Mouse (Mus musculus): Measurements from ENCODE around the gene Zranb1. TPM values are rescaled to one million over a fixed set of nuclear protein-coding genes. Genes with fewer than 3 reads are reported as not detected.

The Zranb1 gene
- total and polyA plus RNA-seq, 3 experiments = 11.3 to 17.6 (median 11.6) TPM

DNA sequence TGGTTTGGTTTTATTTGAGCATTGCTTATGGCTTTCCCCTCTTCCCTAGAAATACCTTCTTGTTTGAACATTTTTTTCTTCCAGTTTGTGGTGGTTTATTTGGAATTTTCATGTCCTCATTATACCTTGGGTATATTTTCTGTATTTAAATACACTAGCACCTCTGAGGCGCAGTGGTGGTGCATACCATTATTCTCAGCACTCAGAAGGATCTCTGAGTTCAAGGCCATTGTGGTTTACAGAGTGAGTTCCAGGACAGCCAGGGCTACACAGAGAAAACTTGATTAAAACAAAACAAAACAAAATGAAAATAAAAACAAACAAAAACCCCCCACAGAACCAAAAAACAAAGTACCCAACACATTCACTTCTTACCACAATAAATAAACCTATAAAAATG lies 2.4 kb downstream of the Zranb1 start:
- in situ Hi-C loops (cut with MboI; ENCODE audit: low pct_ligation_motif_present, low pct_unique_long_range_greater_than_20kb, low sequenced_read_pairs) = loop anchor here (5.0 to 10.0 kb wide), 2 partner anchors 34 to 61 kb away; no protein-coding TSS in a partner anchor
- no peak overlapping the region for H3K4me3 ChIP-seq (replicated peaks in 1 of 3; ENCODE audit: low read depth in 2 of 3, low read length in 2 of 3, poor library complexity in 1 of 3)

DNA sequence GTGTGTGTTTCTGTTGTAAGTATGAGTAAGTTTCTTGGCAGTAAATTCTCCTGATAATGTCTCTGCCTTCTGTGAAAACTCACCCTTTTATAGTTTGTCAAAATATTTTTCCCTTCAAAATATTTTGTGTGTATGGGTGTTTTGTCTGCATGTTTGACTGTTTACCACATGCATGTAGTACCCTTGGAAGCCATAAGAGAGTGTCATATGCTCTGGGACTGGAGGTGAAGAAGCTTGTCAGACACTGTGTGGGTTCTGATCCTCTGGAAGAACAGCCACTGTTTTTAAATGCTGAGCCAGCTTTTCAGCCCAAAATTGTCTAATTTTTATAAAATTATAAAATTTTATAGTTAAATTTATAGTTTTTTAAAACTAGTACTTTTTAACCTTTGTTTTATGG lies 3.8 kb downstream of the Zranb1 start:
- peaks cover 2 to 8% of the 10 kb centered on the region in 2 experiments; a peak in 2 of 4 replicates for H3K4me1 ChIP-seq (ENCODE audit: control insufficient read depth in 1 of 2, insufficient read depth in 2 of 2)
- no peak overlapping the region for H3K4me2 ChIP-seq (ENCODE audit: insufficient read depth, low read depth, poor library complexity, severe bottlenecking)
- no peaks in the 10 kb centered on the region for H3K9me3 ChIP-seq (replicated peaks; ENCODE audit: low read length)
- DNase-seq (ENCODE audit: extremely low read depth) = no peak
- peaks cover 33% of the 10 kb centered on the region for H3K79me2 ChIP-seq (replicated peaks; ENCODE audit: control insufficient read depth, extremely low read depth, insufficient read depth, poor library complexity, severe bottlenecking)
- H3K27ac ChIP-seq (ENCODE audit: insufficient read depth, low read depth) = no peak overlapping the region
- no peak overlapping the region for H3K4me3 ChIP-seq (replicated peaks in 1 of 3; ENCODE audit: low read depth in 2 of 3, low read length in 2 of 3, poor library complexity in 1 of 3)
- no peaks in the 10 kb centered on the region for H3K27me3 ChIP-seq (replicated peaks)
- H3K36me3 ChIP-seq (replicated peaks in 1 of 2; ENCODE audit: control insufficient read depth in 1 of 2, insufficient read depth in 1 of 2, low read length in 1 of 2) = no peaks in the 10 kb centered on the region
- dilution Hi-C loops (cut with MboI; ENCODE audit: extremely low pct_ligation_motif_present, extremely low pct_unique_long_range_greater_than_20kb, low sequenced_read_pairs) (no loop called here), in situ Hi-C loops (cut with MboI; ENCODE audit: low pct_ligation_motif_present, low pct_unique_long_range_greater_than_20kb, low sequenced_read_pairs) (loop anchor here (5.0 to 10.0 kb wide), 2 partner anchors 33 to 60 kb away; no protein-coding TSS in a partner anchor)
- no peak for TF ChIP-seq TBP (conservative IDR thresholded peaks at IDR 0.05; ENCODE audit: low read depth, low read length)
- no peak for TF ChIP-seq USF1 (IDR thresholded peaks at IDR 0.05; ENCODE audit: low read depth, low read length)
- TF ChIP-seq CTCF (conservative IDR thresholded peaks at IDR 0.05 in 1 of 2, IDR thresholded peaks at IDR 0.05 in 1 of 2; ENCODE audit: low read depth in 2 of 2, low read length in 2 of 2) = peak in 1 of 2 experiments; percentile 13; a peak in 1 of 4 replicates
- TF ChIP-seq MYC (IDR thresholded peaks at IDR 0.05; ENCODE audit: low read depth, low read length) = no peak
- TF ChIP-seq MAFK (IDR thresholded peaks at IDR 0.05; ENCODE audit: insufficient replicate concordance, low read length) = 0 out of 2 replicates have a peak, but pooled peaks have one; percentile 8
- no peak overlapping the region for H3K9ac ChIP-seq (ENCODE audit: insufficient read depth, low read depth)

More for the DNA sequence above, 2.4 kb downstream of the Zranb1 start:
- H3K27me3 ChIP-seq (replicated peaks) = no peaks in the 10 kb centered on the region
- no peak overlapping the region for H3K4me2 ChIP-seq (ENCODE audit: insufficient read depth, low read depth, poor library complexity, severe bottlenecking)
- peaks cover 2 to 8% of the 10 kb centered on the region in 2 experiments; a peak in 2 of 4 replicates for H3K4me1 ChIP-seq (ENCODE audit: control insufficient read depth in 1 of 2, insufficient read depth in 2 of 2)
- no peak overlapping the region for H3K27ac ChIP-seq (ENCODE audit: insufficient read depth, low read depth)
- DNase-seq (ENCODE audit: extremely low read depth) = no peak
- H3K9me3 ChIP-seq (replicated peaks; ENCODE audit: low read length) = no peaks in the 10 kb centered on the region
- no peak overlapping the region for H3K9ac ChIP-seq (ENCODE audit: insufficient read depth, low read depth)
- dilution Hi-C loops (cut with MboI; ENCODE audit: extremely low pct_ligation_motif_present, extremely low pct_unique_long_range_greater_than_20kb, low sequenced_read_pairs) = no loop called here
- TF ChIP-seq PAX5 (IDR thresholded peaks at IDR 0.05; ENCODE audit: low read length) = no peak
- TF ChIP-seq RCOR1 (conservative IDR thresholded peaks at IDR 0.05; ENCODE audit: low read depth, low read length) = no peak
- TF ChIP-seq POLR2A (IDR thresholded peaks at IDR 0.05; ENCODE audit: low read depth, low read length) = no peak
- TF ChIP-seq MAZ (IDR thresholded peaks at IDR 0.05; ENCODE audit: low read depth, low read length) = no peak
- no peak for TF ChIP-seq MYC (IDR thresholded peaks at IDR 0.05; ENCODE audit: low read depth, low read length)
- TF ChIP-seq ZKSCAN1 (IDR thresholded peaks at IDR 0.05; ENCODE audit: borderline replicate concordance, low read depth, low read length) = no peak
- no peak for TF ChIP-seq IRF4 (IDR thresholded peaks at IDR 0.05; ENCODE audit: low read depth, low read length)
- TF ChIP-seq SIN3A (IDR thresholded peaks at IDR 0.05; ENCODE audit: low read length) = no peak
- TF ChIP-seq MAX (IDR thresholded peaks at IDR 0.05; ENCODE audit: low read length) = no peak
- TF ChIP-seq USF1 (IDR thresholded peaks at IDR 0.05; ENCODE audit: low read depth, low read length) = no peak
- TF ChIP-seq ZNF384 (IDR thresholded peaks at IDR 0.05; ENCODE audit: low read depth, low read length) = no peak
- TF ChIP-seq ZC3H11A (IDR thresholded peaks at IDR 0.05; ENCODE audit: low read depth, low read length) = no peak
- no peak for TF ChIP-seq BHLHE40 (IDR thresholded peaks at IDR 0.05; ENCODE audit: low read depth, low read length)
- no peak for TF ChIP-seq TBP (conservative IDR thresholded peaks at IDR 0.05; ENCODE audit: low read depth, low read length)
- H3K79me2 ChIP-seq (replicated peaks; ENCODE audit: control insufficient read depth, extremely low read depth, insufficient read depth, poor library complexity, severe bottlenecking) = peaks cover 27% of the 10 kb centered on the region
- no peaks in the 10 kb centered on the region for H3K36me3 ChIP-seq (replicated peaks in 1 of 2; ENCODE audit: control insufficient read depth in 1 of 2, insufficient read depth in 1 of 2, low read length in 1 of 2)
